Mouse (Mus musculus) gonadal fat pad, adult 2 months (tissue): ENCODE data around the gene Mtch1. TPM values are rescaled to one million over a fixed set of nuclear protein-coding genes. Genes with fewer than 3 reads are reported as not detected.
"Not testable (repeated sequence)": the region's sequence is repeated elsewhere in the genome, so short reads cannot be mapped to it uniquely, and the experiment has no call there.

Experiments
- DNase-seq: peaks from one replicate; pipeline ENCODE4 v3.0.0-alpha.2; 2012; ENCODE audit warnings: low read depth
- polyA plus RNA-seq: library from polyadenylated mRNA; depleted of rRNA; stranded (reverse); fragments of >200 nt; gene quantifications from 2 replicates; pipeline ENCODE4 v1.2.3, GENCODE M21; 2012

The Mtch1 gene
- polyA plus RNA-seq, 1 experiment: 681 TPM

DNA sequence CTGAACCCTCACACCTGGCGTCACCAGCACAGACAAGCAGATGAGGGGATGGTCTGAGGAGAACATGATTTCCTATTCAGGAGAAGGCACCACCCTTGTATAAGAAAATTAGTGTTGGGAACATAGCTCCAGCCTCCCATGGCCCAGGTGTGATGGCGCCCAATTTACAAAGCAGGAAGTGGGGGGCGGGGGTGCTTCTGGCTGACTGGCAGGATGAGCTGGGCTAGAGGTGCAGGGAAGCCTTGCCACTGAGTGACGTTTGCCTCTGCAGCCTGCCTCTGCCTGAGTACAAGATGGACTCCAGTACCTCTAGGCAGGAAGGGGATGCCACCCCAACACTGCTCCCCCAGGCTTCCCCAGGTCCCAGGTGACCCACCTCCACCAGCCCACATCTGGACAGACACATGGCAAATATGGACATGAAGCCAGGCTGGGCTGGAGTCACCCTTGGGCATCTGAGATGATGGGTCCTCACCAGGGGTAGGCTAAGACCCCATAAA, 15.5 kb downstream of the Mtch1 start:
- DNase-seq: no peak

DNA sequence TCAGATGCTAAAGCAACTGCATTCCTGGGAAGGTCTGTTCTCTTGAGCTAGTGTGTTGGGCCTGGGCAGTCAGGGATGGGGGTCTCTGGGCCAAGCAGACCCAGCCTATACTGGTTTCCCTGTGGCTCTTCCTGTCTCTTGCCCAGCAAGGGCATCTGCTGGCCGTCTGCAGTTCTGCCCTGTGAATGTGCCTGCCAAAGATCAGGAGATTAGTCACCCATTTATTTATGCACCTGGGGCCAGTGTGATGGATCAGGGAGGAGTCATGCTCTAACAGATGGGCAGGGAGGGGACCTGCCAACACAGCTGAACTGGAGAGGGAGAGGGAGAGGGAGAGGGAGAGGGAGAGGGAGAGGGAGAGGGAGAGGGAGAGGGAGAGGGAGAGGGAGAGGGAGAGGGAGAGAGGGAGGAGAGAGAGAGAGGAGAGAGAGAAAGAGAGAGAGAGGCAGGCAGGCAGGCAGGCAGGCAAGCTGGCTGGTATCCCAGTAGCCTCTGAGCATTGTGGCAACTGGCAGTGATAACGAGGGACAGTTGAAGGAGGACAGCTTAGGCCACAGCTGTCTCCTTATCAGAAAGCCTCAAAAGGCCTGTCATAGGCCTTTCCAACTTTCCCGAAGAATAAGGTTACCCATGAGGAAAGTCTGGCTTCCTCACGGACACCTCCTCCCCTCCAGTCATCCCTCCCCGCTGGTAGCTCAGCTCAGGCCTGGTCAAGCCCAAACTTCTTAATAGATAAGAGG, 16.9 kb downstream of the Mtch1 start:
- no peak for DNase-seq

GRCm38 (mm10) chr17:29330221-29330620, 17.5 kb downstream of the Mtch1 start:
- DNase-seq: no peak

DNA sequence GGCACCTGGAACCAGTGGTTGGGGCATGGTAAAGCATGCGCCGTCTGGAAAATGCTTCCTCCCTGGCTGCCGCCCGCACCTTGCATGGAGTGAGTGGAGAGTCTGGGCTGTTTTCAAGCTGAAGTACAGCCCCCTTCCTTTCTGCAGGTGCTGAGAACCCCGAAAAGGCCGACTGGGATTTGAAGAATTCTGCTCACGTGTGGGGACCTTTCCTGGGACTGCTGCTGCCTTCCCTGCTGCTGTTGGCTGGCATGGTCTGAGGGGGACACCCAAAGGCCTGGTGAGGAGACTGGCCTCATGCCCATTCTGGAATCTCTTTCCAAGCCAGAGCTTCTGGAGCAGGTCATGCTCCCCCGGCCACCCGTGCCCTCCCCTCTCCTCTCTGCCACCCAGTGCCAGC, 20.0 kb downstream of the Mtch1 start:
- no peak for DNase-seq

GRCm38 (mm10) chr17:29326531-29327529, 20.9 kb downstream of the Mtch1 start:
- DNase-seq: no peak

DNA sequence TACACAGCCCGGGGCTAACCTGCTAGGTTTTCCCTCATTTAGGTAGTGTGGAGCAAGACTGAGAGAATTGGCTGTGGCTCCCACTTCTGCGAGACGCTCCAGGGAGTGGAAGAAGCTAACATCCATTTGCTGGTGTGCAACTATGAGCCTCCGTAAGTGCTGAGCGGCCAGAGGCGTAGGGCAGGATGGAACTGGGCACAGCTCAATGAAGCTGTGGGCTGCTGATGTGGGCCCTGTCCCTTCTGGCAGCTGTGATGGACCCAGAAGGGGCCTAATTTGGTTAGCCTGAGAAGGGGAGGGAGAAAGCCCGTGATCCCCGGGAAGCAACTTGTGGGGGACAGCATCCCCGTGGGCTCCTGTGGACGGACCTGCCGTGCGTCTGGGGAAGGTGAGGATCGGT, 21.9 kb downstream of the Mtch1 start:
- no peak for DNase-seq

- DNase-seq: no peak
Observed at GRCm38 (mm10) chr17:29323625-29324024, 24.1 kb downstream of the Mtch1 start.

GRCm38 (mm10) chr17:29322603-29322962, 25.2 kb downstream of the Mtch1 start:
- DNase-seq: no peak

- DNase-seq: no peak
Observed at GRCm38 (mm10) chr17:29321765-29322602, 25.8 kb downstream of the Mtch1 start.

DNA sequence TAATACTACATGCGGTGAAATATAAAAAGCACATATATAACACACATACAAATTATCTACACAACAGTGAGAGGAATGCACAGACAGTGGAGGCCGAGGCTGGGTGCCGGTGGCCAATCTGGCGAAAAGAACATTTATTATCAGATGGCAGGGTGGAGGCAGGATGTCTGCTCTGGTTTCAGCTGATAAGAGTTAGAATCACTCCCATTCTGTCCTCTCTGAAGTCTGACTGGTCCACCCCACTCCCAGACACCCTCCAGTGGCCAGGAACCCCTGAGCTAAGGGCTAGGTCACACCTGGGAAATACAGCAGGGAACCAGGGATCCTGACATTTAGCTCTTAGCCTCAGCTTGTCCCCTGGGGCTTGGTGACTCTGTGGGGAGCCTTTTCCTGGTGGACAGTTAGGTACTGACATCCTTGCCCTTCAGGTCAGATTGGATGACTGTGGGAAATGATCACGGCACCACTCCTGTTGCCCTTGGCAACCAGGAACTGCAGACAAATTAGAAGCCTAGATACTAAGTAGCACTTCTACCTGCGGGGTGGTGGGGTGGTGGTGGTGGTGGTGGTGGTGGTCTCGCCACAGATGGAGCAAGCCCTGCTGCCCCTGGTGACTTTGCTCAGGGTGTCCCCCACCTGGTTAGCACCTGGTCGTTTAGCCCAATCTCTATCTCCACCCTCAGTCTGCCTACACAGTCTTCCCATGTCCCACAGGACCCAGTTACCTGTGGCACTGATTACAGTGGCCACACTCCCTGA, 27.7 kb downstream of the Mtch1 start:
- no peak for DNase-seq

- DNase-seq: no peak
Observed at GRCm38 (mm10) chr17:29319476-29319875, 28.3 kb downstream of the Mtch1 start.

DNA sequence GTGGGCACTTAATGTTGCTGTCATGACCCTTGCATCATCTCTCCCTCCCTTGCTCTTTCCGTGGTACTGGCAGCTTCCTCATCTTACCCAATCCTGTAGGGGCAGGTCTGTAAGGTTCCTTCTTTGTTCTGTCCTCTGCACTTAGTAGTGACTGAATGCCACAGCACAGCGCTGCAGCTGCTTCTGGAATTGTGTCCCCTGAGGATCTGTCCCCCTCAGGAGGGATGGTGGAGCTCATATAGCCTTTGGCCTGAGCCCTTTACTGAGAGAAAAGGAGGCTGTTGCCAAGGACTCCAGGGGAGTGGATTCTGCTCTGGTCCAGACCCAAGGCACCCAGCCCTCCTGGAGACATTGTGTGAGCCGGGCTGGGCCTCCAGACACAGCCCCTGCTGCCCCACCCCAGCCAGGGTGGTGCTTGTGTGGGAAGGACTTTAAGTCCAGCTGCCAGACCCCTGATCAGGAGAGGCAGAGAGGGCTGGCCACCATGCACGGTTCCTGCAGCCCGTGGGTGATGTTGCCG, 28.9 kb downstream of the Mtch1 start:
- no peak for DNase-seq

- not testable (repeated sequence) for DNase-seq
Observed at GRCm38 (mm10) chr17:29317380-29317779, 30.4 kb downstream of the Mtch1 start, which contains the start of gene Pi16. TSS of gene Pi16 (plus strand) at chr17:29317680.

DNA sequence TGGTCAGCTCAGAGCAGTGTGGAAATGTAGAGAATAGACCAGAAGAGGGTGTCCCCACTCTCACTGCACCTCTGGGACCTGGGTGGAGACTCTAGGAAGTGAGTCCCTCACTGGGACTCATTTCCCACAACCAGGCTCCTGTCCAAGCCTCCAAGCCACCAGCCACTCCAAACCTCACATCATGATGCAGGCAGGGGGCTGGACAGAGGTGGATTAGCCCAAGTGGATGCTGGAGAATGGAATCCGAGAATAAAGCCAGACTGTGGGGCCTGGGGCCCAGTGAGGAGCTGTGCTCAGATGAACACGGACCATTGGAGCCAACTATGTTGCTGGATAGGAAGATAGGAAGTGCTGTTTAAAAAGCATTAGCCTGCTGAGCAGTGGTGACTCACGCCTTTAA, 30.8 kb downstream of the Mtch1 start:
- no peak for DNase-seq

- no peak for DNase-seq
Observed at GRCm38 (mm10) chr17:29315672-29316465, 31.9 kb downstream of the Mtch1 start.

GRCm38 (mm10) chr17:29313300-29313699, 34.4 kb downstream of the Mtch1 start:
- no peak for DNase-seq

- DNase-seq: no peak
Observed at GRCm38 (mm10) chr17:29312082-29312481, 35.7 kb downstream of the Mtch1 start.

DNA sequence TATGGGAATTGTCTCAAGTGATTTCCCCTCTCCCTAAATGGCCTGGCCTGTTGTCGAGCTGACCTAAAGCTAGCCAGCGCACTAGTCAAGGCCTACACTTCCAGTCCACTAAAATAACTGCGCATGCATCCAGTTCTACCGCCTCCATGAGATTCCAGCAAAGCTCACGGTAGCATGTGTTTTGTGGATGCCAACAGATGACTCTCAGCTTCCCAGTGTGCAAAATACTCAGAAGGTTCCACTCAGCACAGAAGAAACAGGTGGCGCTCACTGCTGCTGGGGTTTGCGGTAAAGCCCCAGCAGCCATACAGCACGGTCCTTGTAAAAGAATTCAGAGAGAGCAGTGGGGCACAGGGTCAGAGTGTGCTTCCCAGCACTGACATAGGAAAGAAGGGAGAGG, 36.1 kb downstream of the Mtch1 start:
- DNase-seq: no peak

DNA sequence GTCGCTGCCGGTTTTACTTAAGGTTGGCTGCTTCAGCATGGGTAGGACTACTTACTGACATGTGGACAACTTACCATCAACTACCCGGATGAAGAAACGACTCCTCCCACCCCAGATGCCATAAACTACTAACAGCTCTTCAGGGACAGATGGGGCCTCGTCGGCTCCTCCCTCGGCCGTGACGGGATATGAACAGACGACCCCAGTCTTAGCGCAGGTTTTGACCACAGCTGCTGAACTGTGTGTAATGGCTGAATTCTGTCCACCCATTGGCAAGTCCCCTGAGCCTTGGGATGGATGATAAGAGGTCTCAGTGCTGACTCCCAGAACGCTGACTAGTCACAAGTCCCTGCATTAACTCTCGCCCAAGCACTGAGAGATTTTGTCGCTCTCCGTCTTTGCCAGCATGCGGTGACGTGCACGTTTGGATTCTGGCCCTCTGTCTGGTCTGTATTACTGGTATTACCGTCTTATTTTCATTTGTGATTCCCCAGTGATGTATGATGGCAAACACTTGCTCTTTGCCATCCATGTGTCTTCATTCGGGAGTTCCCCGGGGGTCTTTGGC, 37.6 kb downstream of the Mtch1 start:
- DNase-seq: no peak

DNA sequence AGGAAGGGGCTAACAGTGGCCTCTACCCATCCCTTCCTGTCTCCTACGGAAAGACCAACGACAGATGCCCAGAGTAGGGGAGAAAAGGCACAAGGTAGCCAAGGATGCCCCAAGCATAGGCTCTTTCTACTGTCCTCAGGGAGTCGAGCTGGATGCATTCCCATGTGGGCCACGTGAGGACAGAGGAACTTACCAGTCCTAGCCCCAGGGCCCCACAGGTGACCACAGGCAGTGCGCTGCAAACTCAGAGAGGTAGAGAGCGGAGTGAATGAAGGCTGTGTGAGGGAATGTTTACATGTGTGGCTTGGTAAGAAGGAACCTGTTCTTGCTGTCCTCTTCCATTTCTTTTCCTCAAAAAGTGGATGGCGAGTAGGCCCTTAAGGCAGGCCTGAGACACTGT, 41.9 kb downstream of the Mtch1 start:
- DNase-seq: no peak
